Mouse (Mus musculus): ENCODE measurements around the gene Vmn1r199.

GRCm38 (mm10) chr13:22402978-22403377 lies 23.4 kb downstream of the Vmn1r199 start:
- TF ChIP-seq CTCF (IDR thresholded peaks at IDR 0.05; ENCODE audit: borderline replicate concordance, extremely low read depth, insufficient read depth, insufficient read length) (no peak), POLR2A (IDR thresholded peaks at IDR 0.05; ENCODE audit: borderline replicate concordance, extremely low read depth, insufficient read depth, insufficient read length, poor library complexity, severe bottlenecking) (no peak)

Data from brain, embryonic 14.5 days (tissue).